Mouse (Mus musculus): Measurements from ENCODE around the gene Crygn.
"Not testable (repeated sequence)": the region's sequence is repeated elsewhere in the genome, so short reads cannot be mapped to it uniquely, and the experiment has no call there.

Crygn gene

GRCm38 (mm10) chr5:24757816-24758215, at the start of gene Crygn:
TSS of gene Crygn (minus strand) at chr5:24758008.
- no peak for DNase-seq

- no peak for DNase-seq
These were observed 47.4 kb upstream of the Crygn start for GRCm38 (mm10) chr5:24805222-24805621.

- peak; percentile 0 for DNase-seq
These were observed 46.9 kb upstream of the Crygn start for GRCm38 (mm10) chr5:24804661-24805060.

- peak; percentile 0 for DNase-seq
These were observed 44.2 kb upstream of the Crygn start for GRCm38 (mm10) chr5:24801841-24802624.

GRCm38 (mm10) chr5:24800416-24800815, 42.6 kb upstream of the Crygn start:
- DNase-seq, result no peak

GRCm38 (mm10) chr5:24798639-24799038, 40.8 kb upstream of the Crygn start:
- DNase-seq, result no peak

GRCm38 (mm10) chr5:24797858-24798257, 40.0 kb upstream of the Crygn start:
- DNase-seq, result no peak

GRCm38 (mm10) chr5:24792961-24793360, 35.2 kb upstream of the Crygn start:
- DNase-seq, result no peak

- DNase-seq, result no peak
These were observed 25.1 kb upstream of the Crygn start for GRCm38 (mm10) chr5:24782957-24783356.

- no peak for DNase-seq
These were observed 23.2 kb upstream of the Crygn start for GRCm38 (mm10) chr5:24781048-24781447.

- DNase-seq, result peak; percentile 72
These were observed 22.2 kb upstream of the Crygn start for GRCm38 (mm10) chr5:24779881-24780512.

- no peak for DNase-seq
These were observed 21.5 kb upstream of the Crygn start for GRCm38 (mm10) chr5:24779321-24779720.

- DNase-seq, result no peak
These were observed 21.0 kb upstream of the Crygn start for GRCm38 (mm10) chr5:24778843-24779140.

GRCm38 (mm10) chr5:24778082-24778842, 20.5 kb upstream of the Crygn start:
- DNase-seq, result no peak

- no peak for DNase-seq
These were observed 18.9 kb upstream of the Crygn start for GRCm38 (mm10) chr5:24776681-24777080.

GRCm38 (mm10) chr5:24774549-24774948, 16.7 kb upstream of the Crygn start:
- DNase-seq, result not testable (repeated sequence)

- no peak for DNase-seq
These were observed 877 bp downstream of the Crygn start for GRCm38 (mm10) chr5:24756931-24757330.

- no peak for DNase-seq
These were observed 5.7 kb downstream of the Crygn start for GRCm38 (mm10) chr5:24752175-24752498.

- peak; percentile 38 for DNase-seq
These were observed 6.3 kb downstream of the Crygn start for GRCm38 (mm10) chr5:24751305-24752174.

- DNase-seq, result peak; percentile 89
These were observed 7.2 kb downstream of the Crygn start for GRCm38 (mm10) chr5:24750321-24751304.

- DNase-seq, result no peak
These were observed 8.1 kb downstream of the Crygn start for GRCm38 (mm10) chr5:24749731-24750130.

GRCm38 (mm10) chr5:24747533-24747932, 10.3 kb downstream of the Crygn start:
- no peak for DNase-seq

Measured in cerebellum, adult 9-10 months (tissue).